Mouse (Mus musculus) kidney, adult 9 months (tissue): ENCODE results near the gene Atp5c1.

Source experiments
- DNase-seq: peaks from one replicate; pipeline ENCODE4 v3.0.0; 2022

Gene Atp5c1

DNA sequence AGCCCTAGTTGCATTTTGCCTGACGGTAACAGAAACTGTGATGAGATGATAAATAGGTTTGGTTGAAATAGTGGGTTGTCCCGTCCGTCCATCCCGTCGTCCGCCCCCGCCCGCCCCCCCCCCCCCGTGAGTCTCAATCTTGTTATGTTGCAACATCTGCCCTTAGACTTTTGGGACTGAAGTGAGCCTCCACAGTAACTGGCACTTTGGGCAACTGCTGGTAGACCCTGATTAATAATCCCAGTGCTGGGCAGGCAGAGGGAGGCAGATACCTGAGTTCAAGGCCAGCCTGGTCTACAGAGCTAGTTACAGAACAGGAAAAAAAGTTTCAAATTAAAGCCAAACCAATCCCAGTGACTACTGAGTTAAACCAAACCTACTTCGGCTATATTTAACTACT lies 30.9 kb downstream of the Atp5c1 start:
- no peak for DNase-seq

DNA sequence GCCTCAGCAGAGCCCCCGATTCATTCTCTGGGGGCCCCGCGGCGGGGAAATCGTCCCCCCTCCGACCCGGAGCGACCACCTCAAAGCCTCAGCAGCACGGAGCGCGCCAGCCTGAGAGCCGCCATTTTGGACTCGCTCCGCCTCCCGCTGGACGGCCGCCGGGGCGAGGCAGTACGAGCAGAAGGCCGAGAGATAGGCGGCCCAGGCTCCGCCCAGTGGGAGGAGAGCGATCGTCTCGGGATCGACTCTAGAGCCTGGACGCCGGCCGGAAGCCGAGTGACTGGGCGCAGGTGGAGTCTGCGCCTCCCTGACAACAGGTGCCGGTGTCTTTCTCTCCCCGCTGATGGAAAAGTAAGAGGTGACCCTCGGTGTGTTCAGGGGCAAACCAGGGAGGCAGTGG lies 31.8 kb downstream of the Atp5c1 start, which contains the start of gene Taf3:
Taf3 (minus strand) TSS at position 136 of the 400 bp plus-strand sequence.
- peak; percentile 95 for DNase-seq

DNA sequence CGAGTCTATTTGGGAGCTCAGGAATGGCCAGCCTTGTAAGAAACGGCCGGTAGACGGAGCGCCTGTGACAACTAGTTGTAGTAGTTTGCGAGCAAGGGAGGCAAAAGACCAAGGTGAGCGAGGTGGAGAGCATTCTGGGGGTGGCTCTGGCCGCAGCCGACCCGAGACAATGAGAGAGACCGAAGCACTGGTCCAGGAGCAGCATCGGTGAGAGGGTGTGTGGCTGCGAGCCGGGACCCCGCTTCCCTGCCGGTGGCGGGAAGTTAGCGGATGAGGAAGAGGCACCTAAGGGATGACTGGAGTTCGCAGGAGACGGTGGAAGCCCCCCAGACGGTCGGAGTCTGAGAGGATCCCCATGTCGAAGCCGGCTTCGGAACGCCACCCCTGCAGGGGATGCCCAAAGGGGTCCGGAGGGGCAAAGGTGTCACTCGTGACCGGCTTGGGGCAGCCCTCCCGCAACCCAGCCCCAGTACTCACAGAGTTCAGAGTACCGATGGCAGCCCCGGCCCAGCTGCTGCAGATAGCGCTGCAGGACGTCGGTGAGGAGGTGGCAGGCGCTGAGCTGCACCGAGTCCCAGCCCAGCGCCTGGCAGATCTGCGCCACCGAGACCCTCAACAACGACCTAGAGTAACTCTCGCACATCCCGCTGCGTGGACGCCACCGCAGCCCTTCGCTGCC lies 32.4 kb downstream of the Atp5c1 start:
- peak; percentile 33 for DNase-seq

DNA sequence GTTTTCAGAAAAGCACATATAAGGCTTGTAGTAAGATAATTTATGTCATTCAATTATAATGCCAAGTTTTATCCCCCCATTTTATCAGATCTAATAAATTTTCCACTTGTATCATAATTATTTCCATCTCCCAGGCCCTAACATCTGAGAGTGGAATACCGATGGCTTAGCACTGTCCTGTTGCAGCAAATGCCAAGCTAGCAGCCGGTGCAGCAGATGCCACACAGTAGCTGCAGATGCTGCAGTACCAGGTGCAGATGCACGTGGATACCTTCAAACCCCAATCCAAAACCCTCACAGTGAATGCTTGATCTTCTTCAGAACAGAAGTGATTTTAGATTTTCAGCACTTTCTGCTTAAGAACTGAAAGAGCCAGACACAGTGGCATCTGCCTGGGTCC lies 45.3 kb downstream of the Atp5c1 start:
- DNase-seq, result no peak

DNA sequence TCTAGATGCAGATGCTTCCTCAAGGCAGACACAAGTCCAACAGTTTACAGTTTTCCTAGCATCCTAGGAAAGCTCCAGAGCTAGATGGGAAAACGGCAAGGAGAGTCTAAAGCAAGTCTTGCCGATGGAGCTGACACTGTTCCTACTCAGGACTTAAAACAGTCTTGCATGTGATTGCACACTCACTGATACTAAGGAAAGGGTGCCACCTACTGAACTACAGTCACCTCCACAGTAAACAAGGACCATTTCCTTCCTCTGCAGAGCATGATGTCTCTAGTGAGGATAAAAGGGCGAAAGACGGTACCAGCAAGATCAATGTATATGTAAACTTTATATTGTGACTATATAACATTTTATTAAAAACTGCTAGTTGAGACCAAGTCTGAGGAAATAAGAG lies 46.6 kb downstream of the Atp5c1 start:
- DNase-seq, result no peak

DNA sequence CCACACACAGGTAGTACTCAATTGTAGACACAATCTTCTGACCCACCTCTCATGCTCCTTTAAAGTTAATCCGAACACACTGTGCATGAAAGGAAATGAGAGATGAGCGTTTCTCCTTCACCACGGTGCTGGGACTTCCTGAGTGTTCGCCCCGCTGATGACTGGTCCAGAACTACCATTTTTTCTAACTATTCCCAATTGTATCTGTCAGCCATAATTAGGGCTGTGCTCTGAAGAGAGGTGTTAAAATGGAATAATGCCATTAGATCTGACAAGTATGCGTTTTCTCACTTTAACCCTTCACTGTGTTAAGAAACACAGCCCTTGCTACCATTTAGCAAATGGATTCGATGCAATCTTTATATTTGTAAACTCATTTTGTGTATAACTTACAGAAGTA lies 50.6 kb downstream of the Atp5c1 start:
- no peak for DNase-seq

DNA sequence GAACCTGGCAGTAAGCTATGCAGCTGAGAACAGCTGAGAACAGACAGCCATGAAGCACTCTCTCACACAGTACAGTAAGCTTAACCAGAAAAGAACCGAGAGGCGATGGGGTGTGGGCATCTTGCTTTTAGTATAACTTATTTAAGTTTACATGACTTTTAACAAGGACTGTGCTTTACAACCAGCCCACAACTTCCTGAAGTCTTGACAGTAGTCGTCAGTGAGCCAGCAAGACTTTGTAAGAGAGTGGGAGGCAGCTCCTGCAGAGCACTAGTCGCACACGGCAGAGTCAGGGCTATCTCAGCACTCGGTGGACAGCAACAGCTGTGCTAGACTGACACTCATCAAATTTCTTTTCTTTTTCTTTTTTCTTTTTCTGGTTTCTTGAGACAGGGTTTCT lies 56.0 kb downstream of the Atp5c1 start:
- no peak for DNase-seq

DNA sequence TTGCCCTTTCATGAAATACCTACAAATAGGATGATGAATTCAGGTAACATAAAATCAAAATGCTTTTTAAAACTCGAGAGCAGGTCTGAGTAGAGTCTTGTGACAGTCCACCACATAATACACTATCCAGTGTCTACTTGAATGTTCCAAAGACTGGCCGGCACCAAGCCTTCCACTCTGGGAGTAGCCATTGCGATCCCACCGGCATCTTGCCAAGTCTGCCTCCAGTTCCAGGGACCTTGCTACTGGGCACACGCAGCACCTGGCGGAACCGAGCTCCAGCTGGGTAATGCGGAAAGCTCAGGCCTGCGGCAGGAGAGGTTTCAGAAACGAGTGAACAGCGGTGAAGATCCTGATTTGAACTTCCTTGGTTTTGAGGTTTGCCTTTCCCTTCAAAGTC lies 59.0 kb downstream of the Atp5c1 start:
- no peak for DNase-seq

DNA sequence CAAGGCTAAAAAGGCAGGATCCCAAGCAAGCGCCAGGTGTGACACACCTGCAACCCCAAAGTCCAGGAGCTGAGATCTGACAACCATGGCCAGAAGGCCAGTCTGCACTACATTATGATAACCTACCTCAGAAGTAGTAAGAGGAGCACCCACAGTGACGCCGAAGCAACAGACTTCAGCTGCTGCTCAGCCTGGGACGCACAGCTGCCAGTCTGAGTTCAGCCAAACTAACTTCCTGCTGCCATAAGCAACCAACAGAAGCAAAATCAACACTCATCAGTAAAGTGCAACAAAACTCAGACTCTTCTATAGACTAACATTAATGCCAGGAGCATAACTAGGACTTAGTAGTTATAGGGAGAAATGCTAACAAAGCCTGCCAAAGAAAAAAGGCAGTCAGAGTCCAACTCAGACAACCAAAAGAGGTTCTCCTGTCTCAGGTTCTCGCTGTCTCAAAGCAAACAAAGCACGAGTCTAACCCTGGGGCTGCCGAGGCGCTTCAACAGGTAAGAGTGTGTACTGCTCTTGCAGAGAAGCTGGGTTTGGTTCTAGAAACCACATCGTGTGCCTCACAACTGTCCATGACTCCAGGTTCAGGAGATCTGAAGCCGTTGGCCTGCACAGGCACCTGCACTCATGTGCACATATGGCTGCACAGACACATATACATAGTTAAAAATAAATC lies 65.2 kb downstream of the Atp5c1 start:
- no peak for DNase-seq

DNA sequence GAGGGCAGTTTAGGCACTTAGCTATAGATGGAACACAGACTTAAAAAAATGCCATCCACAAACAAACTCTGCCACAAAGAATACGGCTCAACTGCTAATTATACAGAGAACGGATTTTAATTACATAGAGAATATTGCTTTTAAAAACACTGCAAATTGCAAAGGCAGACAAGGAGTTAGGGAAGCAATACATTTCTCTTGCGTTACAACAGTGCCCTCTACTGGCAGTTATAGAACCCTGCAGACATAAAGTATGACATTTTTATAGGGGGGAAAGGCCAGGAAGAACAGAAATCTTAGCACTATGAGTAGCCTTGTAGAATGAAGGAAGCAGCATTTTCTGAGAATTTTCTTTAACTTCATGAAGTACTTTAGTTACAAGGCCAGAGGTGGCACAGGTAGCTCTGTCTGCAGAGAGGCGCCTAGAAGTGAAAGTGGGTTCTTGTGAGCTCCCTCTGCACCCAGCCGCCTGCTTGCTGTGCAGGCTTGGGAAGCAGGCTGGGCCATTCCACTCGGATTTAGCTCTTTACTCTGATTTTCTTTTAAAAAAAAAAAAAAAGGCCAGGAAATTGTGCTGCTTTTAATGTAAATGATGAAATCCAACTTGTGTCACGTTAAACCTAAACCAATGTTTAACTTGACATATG lies 69.9 kb downstream of the Atp5c1 start:
- DNase-seq, result peak; percentile 54

DNA sequence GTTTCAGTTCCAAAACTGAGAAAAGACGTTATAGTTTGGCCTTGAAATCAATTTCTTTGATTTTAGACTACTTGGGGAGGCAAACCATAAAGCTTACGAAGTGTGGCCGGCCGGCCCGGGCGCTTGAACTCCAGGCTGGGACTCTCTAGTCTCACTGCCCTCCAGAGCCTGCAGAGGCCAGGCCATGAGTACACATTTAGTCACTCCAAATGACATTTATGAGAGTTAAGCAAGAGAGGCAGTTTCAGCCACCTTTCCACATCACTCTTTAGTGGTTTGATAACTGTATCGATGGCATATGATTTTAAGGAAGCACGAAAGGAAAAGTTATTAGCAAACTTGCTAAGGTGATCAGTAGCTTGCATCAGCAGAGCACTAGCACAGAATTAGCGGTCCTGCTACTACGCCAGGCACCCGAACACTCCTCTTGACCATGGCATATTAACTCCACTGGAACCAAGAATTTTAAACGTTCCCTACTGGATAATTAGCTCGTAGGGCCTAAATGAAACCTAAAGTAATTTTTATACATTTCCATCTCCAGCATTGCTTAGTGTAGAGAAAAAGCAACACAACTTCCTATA lies 70.5 kb downstream of the Atp5c1 start:
- no peak for DNase-seq

DNA sequence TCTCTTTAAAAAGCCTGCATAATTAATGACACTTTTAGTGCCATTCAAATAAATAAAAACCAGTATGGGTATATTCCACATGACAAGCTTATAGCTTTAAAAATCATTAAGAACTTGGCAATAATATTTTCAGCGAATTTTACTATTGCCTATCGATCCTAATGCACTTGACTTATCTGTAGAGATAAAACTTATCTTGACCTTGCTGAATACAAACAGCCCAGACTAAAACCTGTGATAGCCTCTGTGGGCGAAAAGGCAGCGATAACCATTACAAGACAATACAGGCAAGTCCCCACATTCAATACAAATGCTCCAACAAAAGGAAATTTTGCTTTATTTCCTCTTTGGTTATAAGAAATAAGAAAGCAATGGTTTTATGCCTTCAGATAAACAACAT lies 71.7 kb downstream of the Atp5c1 start:
- DNase-seq, result no peak
